Mouse (Mus musculus): ENCODE measurements at regions not wholly inside any gene's neighbourhood (a gene's known extent, or its start where the extent isn't known, plus 50 kb on each side); places are given as distances from the start of the nearest gene placed in this dataset.

GRCm38 (mm10) chr15:27316746-27317129, 149.7 kb upstream of the Ank start:
- no peak for TF ChIP-seq CTCF (IDR thresholded peaks at IDR 0.05; ENCODE audit: low read depth)
- no peak for TF ChIP-seq EP300 (IDR thresholded peaks at IDR 0.05; ENCODE audit: low read depth)

Data from liver, embryonic 14.5 days (tissue).